Mouse (Mus musculus) ES-E14 (cell line): ENCODE measurements around the gene Znrf2. TPM values are rescaled to one million over a fixed set of nuclear protein-coding genes. Genes with fewer than 3 reads are reported as not detected.

Experiments used
- DNase-seq: peaks from one replicate; pipeline ENCODE4 v3.0.0-alpha.2; 2013; ENCODE audit warnings: low read depth, low spot score
- H3K27ac ChIP-seq: 2 replicates; pipeline ENCODE4 v1.5.1; 2012; ENCODE audit warnings: low read depth, mild to moderate bottlenecking, low read length, moderate library complexity, mixed read lengths; ENCODE audit not compliant: poor library complexity, insufficient read depth, severe bottlenecking
- H3K36me3 ChIP-seq: 2 replicates; pipeline ENCODE4 v1.6.1; 2012; ENCODE audit warnings: mild to moderate bottlenecking, low read length, moderate library complexity, mixed read lengths; ENCODE audit not compliant: control insufficient read depth, poor library complexity, insufficient read depth, severe bottlenecking
- H3K4me1 ChIP-seq, 2 experiments: fragments of 150-350 bp in 1 of 2; sonication (generic) in 1 of 2; 2 replicates each; pipeline ENCODE4 v1.6.1; 2012; ENCODE audit warnings: low read length in 2 of 2, mild to moderate bottlenecking in 1 of 2, mixed read lengths in 1 of 2; ENCODE audit not compliant: control insufficient read depth in 2 of 2, insufficient read depth in 2 of 2, poor library complexity in 1 of 2
- H3K4me3 ChIP-seq, 2 experiments: fragments of 150-350 bp in 1 of 2; sonication (generic) in 1 of 2; 2 replicates each; pipeline ENCODE4 v1.5.1; 2012; ENCODE audit warnings: low read length in 2 of 2, low read depth in 1 of 2, mild to moderate bottlenecking in 1 of 2, mixed read lengths in 1 of 2; ENCODE audit not compliant: insufficient read depth in 1 of 2, poor library complexity in 1 of 2, severe bottlenecking in 1 of 2
- H3K9ac ChIP-seq: 2 replicates; pipeline ENCODE4 v1.6.1; 2012; ENCODE audit warnings: low read depth, mild to moderate bottlenecking, low read length, mixed read lengths; ENCODE audit not compliant: poor library complexity, insufficient read depth, severe bottlenecking
- H3K9me3 ChIP-seq: fragments of 150-350 bp; sonication (generic); 2 replicates; pipeline ENCODE4 v1.6.1; 2012; ENCODE audit warnings: low read depth, mild to moderate bottlenecking, low read length; ENCODE audit not compliant: control insufficient read depth, insufficient read depth
- CHD2 ChIP-seq: IDR thresholded peaks from 2 replicates; pipeline ENCODE4 v1.6.1; 2014; ENCODE audit warnings: mild to moderate bottlenecking, low read depth, low read length, inconsistent platforms
- HCFC1 ChIP-seq: IDR thresholded peaks from 2 replicates; pipeline ENCODE4 v1.6.1; 2012; ENCODE audit warnings: low read length, inconsistent platforms, borderline replicate concordance; ENCODE audit not compliant: insufficient read depth
- MAFK ChIP-seq: IDR thresholded peaks from 2 replicates; pipeline ENCODE4 v1.6.1; 2014; ENCODE audit warnings: mild to moderate bottlenecking, low read depth, low read length, inconsistent platforms; ENCODE audit not compliant: insufficient read depth
- ZC3H11A ChIP-seq: IDR thresholded peaks from 2 replicates; pipeline ENCODE4 v1.6.1; 2012; ENCODE audit warnings: low read depth, mild to moderate bottlenecking, inconsistent platforms, low read length, borderline replicate concordance
- ZNF384 ChIP-seq: IDR thresholded peaks from 2 replicates; pipeline ENCODE4 v1.6.1; 2012; ENCODE audit warnings: low read depth, low read length, inconsistent platforms
- in situ Hi-C, 2 experiments: fragments of 600-800 bp; cut with MboI; formaldehyde crosslinking; loops; one replicate each; pipeline ENCODE4 v1.15.1; 2025; ENCODE audit warnings: low sequenced_read_pairs in 2 of 2, inconsistent platforms in 1 of 2; ENCODE audit not compliant: unreplicated experiment in 2 of 2
- total RNA-seq: library from RNA; depleted of rRNA; stranded (reverse); fragments of 300-350 nt; gene quantifications from 2 replicates; pipeline ENCODE4 v1.2.3, GENCODE M21; 2012

Znrf2 gene
- total RNA-seq, 1 experiment: 35.0 TPM

DNA sequence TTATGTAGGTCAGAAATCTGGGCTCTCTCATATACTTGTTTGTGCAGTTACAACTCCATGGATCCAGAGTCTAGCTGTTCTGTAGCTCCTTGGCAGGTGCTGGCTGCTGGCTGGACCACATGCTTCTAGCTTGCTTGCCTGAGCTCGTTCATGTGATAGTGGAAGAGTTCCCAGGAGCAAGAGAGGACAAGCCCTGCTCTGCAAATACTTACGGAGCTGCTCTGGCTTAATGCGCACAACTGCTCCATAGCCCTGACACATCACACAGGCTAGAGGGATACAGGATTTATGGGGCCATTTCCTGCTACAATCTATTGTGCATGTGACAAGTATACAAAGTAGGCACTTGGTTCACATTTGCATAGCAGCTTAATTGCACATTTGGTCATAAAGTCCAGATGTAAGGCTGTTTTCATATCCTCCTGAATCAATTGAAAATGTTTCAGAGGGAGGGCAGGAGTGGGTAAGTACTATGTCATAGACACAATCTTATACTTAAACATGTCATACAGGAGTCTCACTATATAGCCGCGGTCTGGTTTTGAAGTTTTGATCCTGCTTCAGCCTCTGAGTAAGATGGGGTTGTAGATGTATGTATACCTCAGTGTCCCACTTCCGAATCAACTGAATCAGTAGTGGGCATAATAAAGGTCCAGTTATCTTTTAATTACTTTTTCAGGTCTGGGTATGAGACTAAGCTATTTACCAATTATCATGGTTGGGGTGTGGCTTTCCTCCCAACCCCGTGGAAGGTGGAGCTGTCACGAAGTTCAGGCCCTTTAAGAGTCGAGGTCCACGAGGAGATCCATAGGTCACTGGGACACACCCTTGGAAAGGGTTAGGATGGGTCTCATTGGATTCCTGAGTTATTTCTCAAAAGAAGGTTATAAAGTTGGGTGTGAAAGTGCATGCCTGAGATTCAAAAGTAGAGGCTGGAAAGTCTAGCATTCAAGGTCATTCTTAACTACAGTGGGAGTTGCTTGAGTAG is 89.6 kb downstream of the Znrf2 start:
- no peak for TF ChIP-seq HCFC1
- no peak for TF ChIP-seq ZNF384
- TF ChIP-seq CHD2: no peak
- TF ChIP-seq ZC3H11A: no peak
- TF ChIP-seq MAFK: no peak
- in situ Hi-C loops: no loop called here
- H3K36me3 ChIP-seq: no peaks in the 10 kb centered on the region
- H3K4me3 ChIP-seq: no peak overlapping the region
- no peaks in the 10 kb centered on the region for H3K4me1 ChIP-seq
- no peak overlapping the region for H3K9ac ChIP-seq
- DNase-seq: no peak
- no peaks in the 10 kb centered on the region for H3K9me3 ChIP-seq
- no peak overlapping the region for H3K27ac ChIP-seq

GRCm38 (mm10) chr6:54914977-54915376 is 98.3 kb downstream of the Znrf2 start:
- H3K4me1 ChIP-seq: no peaks in the 10 kb centered on the region; a peak in 1 of 4 replicates
- no peaks in the 10 kb centered on the region for H3K36me3 ChIP-seq
- TF ChIP-seq ZC3H11A: no peak
- no peak for TF ChIP-seq ZNF384
- TF ChIP-seq HCFC1: no peak
- no peak for TF ChIP-seq CHD2
- TF ChIP-seq MAFK: no peak
- no peaks in the 10 kb centered on the region for H3K9me3 ChIP-seq
- DNase-seq: no peak
- no peak overlapping the region for H3K27ac ChIP-seq
- no peak overlapping the region for H3K4me3 ChIP-seq
- in situ Hi-C loops: no loop called here
- no peak overlapping the region for H3K9ac ChIP-seq

DNA sequence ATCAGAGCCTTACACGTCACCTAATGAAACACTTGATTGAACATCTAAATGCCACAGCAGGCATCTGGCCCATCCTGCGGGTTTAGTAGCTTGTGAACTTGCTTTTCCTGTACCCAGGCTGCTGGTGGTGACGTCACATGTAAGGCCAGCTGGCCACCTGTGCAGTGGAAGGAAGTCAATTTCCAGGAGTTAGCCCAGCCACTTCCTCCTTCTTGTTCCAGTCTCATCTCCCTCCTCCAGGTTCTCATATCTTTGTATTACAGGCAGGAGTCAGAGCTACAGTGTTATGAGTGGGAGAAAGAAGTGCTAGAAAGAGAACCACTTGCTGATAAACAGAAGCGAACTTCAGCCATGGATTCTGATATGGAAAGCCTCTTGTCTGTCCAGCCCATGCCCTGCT is 99.4 kb downstream of the Znrf2 start:
- TF ChIP-seq ZC3H11A (no peak), HCFC1 (no peak), ZNF384 (no peak)
- no peak for DNase-seq
- no peak overlapping the region for H3K9ac ChIP-seq
- no peaks in the 10 kb centered on the region for H3K36me3 ChIP-seq
- in situ Hi-C loops: no loop called here
- no peaks in the 10 kb centered on the region; a peak in 1 of 4 replicates for H3K4me1 ChIP-seq
- no peaks in the 10 kb centered on the region for H3K9me3 ChIP-seq
- H3K27ac ChIP-seq: no peak overlapping the region
- no peak overlapping the region for H3K4me3 ChIP-seq

- TF ChIP-seq ZNF384 (no peak), HCFC1 (no peak), MAFK (no peak), ZC3H11A (no peak), CHD2 (no peak)
- H3K36me3 ChIP-seq: no peaks in the 10 kb centered on the region
- in situ Hi-C loops: no loop called here
- DNase-seq: no peak
- H3K9me3 ChIP-seq: no peaks in the 10 kb centered on the region
- no peak overlapping the region for H3K9ac ChIP-seq
- no peak overlapping the region for H3K4me3 ChIP-seq
- no peaks in the 10 kb centered on the region; a peak in 1 of 4 replicates for H3K4me1 ChIP-seq
- no peak overlapping the region for H3K27ac ChIP-seq
These were observed 100.2 kb downstream of the Znrf2 start for GRCm38 (mm10) chr6:54916941-54917340.

GRCm38 (mm10) chr6:54917523-54917922 is 100.8 kb downstream of the Znrf2 start:
- no peaks in the 10 kb centered on the region for H3K36me3 ChIP-seq
- DNase-seq: peak; percentile 38
- H3K4me3 ChIP-seq: no peak overlapping the region
- H3K4me1 ChIP-seq: no peaks in the 10 kb centered on the region; a peak in 1 of 4 replicates
- TF ChIP-seq HCFC1 (no peak), ZNF384 (no peak), ZC3H11A (no peak), MAFK (no peak), CHD2 (no peak)
- no peaks in the 10 kb centered on the region for H3K9me3 ChIP-seq
- H3K27ac ChIP-seq: no peak overlapping the region
- in situ Hi-C loops: no loop called here
- H3K9ac ChIP-seq: no peak overlapping the region
